Mouse (Mus musculus): ENCODE results near the gene Slc22a1.

- TF ChIP-seq TBP (conservative IDR thresholded peaks at IDR 0.05; ENCODE audit: low read depth, low read length) (no peak), POLR2A (IDR thresholded peaks at IDR 0.05; ENCODE audit: low read depth, low read length) (no peak), CTCF (conservative IDR thresholded peaks at IDR 0.05 in 1 of 2, IDR thresholded peaks at IDR 0.05 in 1 of 2; ENCODE audit: low read depth in 2 of 2, low read length in 2 of 2) (no peak), BHLHE40 (IDR thresholded peaks at IDR 0.05; ENCODE audit: low read depth, low read length) (no peak), PAX5 (IDR thresholded peaks at IDR 0.05; ENCODE audit: low read length) (no peak)
These were observed 8.8 kb upstream of the Slc22a1 start for GRCm38 (mm10) chr17:12684412-12684811.

Measured in CH12.LX (cell line).